Mouse (Mus musculus): ENCODE measurements around the gene Gm42421. TPM values are rescaled to one million over a fixed set of nuclear protein-coding genes. Genes with fewer than 3 reads are reported as not detected.

Gm42421 gene
- total RNA-seq (2015) (1.2 and 1.5 TPM in 2 replicates), total RNA-seq (2017) (0.64 TPM in 1 of 2 replicates, not detected in the other)

GRCm38 (mm10) chr5:143927875-143928274 lies at the start of gene Gm42421:
TSS of gene Gm42421 (plus strand) at chr5:143928175.
- no peak for ATAC-seq (replicated peaks; ENCODE audit: poor library complexity)

GRCm38 (mm10) chr5:143885274-143885673 lies 42.7 kb upstream of the Gm42421 start:
- ATAC-seq (replicated peaks; ENCODE audit: poor library complexity) = no peak

- ATAC-seq (replicated peaks; ENCODE audit: poor library complexity) = no peak
These were observed 37.2 kb upstream of the Gm42421 start for GRCm38 (mm10) chr5:143890741-143891140.

- peak; percentile 13; the same call in 1 of the 2 replicates for ATAC-seq (replicated peaks; ENCODE audit: poor library complexity)
These were observed 35.6 kb upstream of the Gm42421 start for GRCm38 (mm10) chr5:143892255-143892886.

- ATAC-seq (replicated peaks; ENCODE audit: poor library complexity) = peak; percentile 98
These were observed 34.6 kb upstream of the Gm42421 start for GRCm38 (mm10) chr5:143893396-143893795.

- ATAC-seq (replicated peaks; ENCODE audit: poor library complexity) = no peak
These were observed 30.2 kb upstream of the Gm42421 start, which contains the start of gene Ankrd61 for GRCm38 (mm10) chr5:143897635-143898330. TSS of gene Ankrd61 (minus strand) at chr5:143897685.

GRCm38 (mm10) chr5:143902111-143902510 lies 25.9 kb upstream of the Gm42421 start:
- ATAC-seq (replicated peaks; ENCODE audit: poor library complexity) = no peak

DNA sequence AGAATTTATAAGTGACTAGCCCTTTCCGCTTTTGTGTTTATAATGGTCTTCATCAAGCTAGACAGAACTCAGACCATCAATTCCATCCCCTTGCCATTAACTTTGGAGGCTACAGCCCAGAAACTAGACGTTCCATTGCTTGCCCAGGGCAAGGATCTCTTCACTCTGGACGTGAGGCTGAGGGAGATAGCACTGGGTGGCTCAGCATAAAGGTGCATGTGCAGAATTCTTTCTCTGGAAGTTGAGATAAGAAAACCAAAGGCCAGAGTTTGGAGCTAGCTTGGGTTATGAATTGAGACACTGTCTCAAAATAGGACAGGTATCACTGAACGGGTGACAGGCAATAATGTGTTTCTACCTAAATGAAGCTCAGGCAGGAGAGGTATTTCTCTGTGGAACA lies 24.2 kb upstream of the Gm42421 start:
- peak; percentile 67 for ATAC-seq (replicated peaks; ENCODE audit: poor library complexity)

DNA sequence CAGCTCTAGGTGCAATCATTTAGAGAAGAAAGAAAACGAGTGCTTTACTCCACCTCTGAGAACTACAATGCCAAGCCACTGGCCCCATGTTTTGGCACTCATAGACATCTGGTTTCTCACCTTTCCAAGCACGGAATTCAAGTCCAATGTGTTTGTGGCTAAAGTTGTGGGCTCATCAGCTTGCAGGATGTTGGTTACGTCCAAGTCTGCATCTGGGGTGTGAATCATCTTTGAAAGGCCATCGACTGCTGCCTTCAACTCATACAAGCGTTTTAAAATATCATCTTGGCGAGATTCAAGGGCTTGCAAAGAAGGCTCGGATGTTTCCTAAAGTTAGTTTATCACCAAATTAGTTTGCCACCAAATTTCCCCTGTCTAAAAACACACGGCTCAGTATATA lies 21.5 kb upstream of the Gm42421 start:
- ATAC-seq (replicated peaks; ENCODE audit: poor library complexity) = no peak

DNA sequence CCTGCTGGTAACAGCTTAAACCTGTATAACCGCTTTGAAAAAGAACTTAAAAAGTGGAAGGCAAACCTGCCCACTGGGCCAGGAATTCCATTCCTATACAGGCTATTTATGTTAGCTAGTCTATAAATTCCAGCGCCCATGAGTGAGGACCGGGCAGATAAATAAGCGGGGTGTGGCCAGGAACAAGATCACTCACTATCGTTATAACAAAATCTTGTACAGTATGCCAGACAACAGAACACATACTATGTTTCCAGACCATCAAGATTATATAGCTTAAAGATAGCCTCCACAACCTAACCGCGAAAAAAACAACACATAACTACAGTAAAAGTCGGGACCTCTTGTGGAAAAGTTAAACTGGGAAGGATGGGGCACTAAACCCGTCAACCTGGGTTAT lies 19.0 kb upstream of the Gm42421 start:
- ATAC-seq (replicated peaks; ENCODE audit: poor library complexity) = no peak

DNA sequence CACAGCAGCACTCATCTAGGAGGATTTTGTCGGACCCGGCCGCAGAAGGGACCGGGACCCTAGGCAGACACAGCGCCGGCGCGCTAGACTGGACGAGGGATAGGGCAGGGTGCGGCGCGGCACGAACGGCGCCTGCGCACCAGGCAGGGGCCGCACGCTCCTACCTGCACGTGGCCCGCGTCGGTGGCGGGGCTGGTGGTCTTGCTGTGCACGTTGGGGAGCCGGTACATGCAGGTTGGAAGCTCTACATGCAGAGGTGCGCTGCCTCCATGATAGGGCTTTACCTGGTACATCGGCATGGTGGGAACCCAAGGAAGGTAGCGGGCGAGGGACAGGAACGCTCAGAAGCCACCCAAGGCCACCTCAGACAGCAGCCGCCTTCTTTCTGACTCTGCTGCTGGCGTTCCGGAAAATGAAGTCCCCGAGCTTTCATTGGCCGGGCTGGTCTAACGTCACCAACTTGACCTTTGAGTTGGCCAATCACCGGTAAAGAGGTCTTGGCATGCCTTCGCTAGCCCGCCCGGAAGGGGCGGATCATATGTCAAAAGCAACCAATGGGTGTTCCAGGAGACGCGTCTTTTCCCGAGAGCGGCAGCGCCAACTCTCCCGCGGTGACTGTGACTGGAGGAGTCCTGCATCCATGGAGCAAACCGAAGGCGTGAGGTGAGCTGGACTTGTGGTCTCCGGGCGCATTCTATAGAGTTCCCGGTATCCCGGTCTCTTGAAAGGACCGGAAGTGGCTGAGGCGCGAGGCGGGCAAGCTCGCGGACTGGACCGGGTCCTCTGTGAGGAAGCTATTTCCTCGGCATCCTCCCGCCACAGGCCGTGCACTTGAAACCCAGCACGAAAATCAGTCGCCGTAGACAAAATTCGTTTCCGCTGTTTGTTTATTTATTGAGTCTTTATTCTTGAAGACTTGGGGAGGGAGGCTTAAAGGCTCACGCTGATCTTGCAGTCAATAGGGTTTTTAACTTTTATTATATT lies 18.3 kb upstream of the Gm42421 start, which contains the start of the genes Aimp2 and Pms2:
Gene Aimp2 (minus strand): TSS at position 431 of the 984 bp plus-strand sequence.
Gene Pms2 (plus strand): TSS at position 548 of the 984 bp plus-strand sequence.
- ATAC-seq (replicated peaks; ENCODE audit: poor library complexity) = peak; percentile 94

DNA sequence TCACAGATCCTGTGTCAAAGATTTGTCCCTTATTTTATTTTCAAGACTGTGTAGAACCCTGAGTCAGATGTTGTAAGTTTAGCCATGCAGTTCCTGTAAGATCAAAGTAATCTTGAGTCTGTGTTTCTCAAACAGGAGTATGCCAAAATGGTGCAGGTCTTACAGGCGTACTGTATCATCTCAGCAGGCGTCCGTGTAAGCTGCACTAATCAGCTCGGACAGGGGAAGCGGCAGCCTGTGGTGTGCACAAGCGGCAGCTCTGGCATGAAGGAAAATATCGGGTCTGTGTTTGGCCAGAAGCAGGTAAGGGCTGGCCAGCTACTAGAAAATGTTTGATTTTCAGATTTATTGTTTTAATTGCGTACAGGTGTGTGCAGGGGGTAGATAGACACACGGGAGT lies 11.8 kb upstream of the Gm42421 start:
- no peak for ATAC-seq (replicated peaks; ENCODE audit: poor library complexity)

- ATAC-seq (replicated peaks; ENCODE audit: poor library complexity) = peak; percentile 92
These were observed 10.6 kb upstream of the Gm42421 start for GRCm38 (mm10) chr5:143917418-143917817.

DNA sequence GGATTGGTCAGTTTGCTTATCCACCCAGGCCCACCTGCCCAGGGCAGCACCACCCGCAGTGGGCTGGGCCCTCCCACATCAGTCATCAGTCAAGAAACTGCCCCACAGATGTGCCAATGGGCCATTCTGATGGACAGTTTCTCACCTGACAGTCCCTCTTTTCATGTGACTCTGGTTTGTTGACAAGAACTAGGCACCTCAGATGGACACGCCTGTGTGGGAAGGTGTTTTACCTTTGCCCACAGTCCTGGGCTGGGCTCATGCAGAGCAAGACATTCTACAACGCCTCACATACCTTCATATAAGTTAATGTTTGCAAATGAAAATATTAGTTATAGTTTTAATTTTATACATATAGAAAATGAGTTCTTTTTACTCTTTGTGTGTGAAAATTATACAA lies 9.9 kb upstream of the Gm42421 start:
- ATAC-seq (replicated peaks; ENCODE audit: poor library complexity) = no peak

DNA sequence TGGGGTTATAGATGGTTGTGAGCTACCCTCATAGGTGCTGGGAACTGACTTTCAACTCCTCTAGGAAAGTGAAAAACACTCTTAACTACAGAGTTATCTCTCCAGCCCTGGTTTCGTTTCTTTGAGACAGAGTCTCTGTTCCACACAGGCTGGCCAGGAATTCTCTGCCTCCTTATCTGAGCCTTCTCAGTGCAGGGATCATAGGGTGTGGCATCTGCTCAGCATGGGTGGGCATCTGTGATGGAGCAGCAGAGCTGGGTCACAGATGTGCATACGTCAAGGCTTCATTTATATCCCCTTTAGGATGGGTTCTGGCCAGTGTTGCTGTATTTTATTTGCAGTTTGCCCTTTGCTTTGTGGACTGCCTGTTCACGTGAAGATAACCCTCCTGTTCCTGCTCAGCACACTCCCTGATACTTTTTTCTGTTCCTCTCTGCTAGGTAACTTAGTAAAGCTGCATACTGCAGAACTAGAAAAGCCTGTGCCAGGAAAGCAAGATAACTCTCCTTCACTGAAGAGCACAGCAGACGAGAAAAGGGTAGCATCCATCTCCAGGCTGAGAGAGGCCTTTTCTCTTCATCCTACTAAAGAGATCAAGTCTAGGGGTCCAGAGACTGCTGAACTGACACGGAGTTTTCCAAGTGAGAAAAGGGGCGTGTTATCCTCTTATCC lies 3.1 kb upstream of the Gm42421 start:
- ATAC-seq (replicated peaks; ENCODE audit: poor library complexity) = peak; percentile 85

GRCm38 (mm10) chr5:143929291-143929690 lies 1.3 kb downstream of the Gm42421 start:
- no peak for ATAC-seq (replicated peaks; ENCODE audit: poor library complexity)

DNA sequence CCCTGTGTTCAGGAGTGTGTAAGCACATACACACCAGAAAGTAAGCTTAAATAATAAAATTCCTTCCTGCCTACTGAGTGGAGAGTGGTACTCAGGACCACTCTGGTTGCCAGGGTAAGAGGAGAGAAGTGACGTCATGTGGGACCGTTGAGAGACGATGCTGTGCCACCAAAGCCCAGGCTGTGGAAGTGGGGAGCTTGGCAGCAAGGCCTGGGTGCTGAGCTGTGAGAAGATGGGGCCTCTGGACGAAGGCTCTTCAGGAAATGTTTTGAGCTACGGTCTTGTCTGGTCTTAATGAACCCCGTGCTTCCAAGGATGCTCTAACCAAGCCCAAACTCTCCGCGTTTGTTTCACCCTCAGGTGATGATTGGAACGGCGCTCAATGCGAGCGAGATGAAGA lies 2.7 kb downstream of the Gm42421 start:
- no peak for ATAC-seq (replicated peaks; ENCODE audit: poor library complexity)

GRCm38 (mm10) chr5:143931863-143932580 lies 4.0 kb downstream of the Gm42421 start:
- ATAC-seq (replicated peaks; ENCODE audit: poor library complexity) = no peak

DNA sequence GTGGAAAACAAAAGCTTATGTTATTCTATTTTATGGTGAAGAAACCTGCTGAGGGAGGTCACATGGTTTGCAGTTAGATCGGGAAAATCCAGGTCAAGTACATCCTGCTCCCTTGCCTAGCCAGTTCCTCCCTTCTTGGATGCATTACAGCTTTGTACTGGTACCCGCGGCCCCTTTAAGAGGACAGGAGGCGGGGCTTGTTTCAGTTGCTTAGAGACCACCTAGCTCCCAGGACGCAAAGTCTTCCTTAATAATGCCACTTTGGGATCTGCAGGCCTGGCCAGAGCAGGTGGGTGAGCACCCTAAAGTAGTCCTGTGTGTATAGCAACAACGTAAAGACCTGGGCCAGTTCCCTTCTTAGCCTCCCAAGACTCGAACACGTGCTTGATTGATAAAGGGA lies 4.9 kb downstream of the Gm42421 start, which contains the start of gene Rsph10b:
Gene Rsph10b (plus strand): TSS at position 205 of the 400 bp plus-strand sequence.
- ATAC-seq (replicated peaks; ENCODE audit: poor library complexity) = no peak

- no peak for ATAC-seq (replicated peaks; ENCODE audit: poor library complexity)
These were observed 5.4 kb downstream of the Gm42421 start for GRCm38 (mm10) chr5:143933414-143933813.
